Mouse (Mus musculus) cerebellum, adult 9-10 months (tissue): ENCODE data around the gene Tspan31.
A peak's percentile ranks its signal among the peaks of the same experiment; 100 is the strongest.

Source experiments
- DNase-seq: peaks from one replicate; pipeline ENCODE4 v3.0.0; 2022

The Tspan31 gene

GRCm38 (mm10) chr10:127070190-127071121 lies at the start of gene Tspan31:
Tspan31 (minus strand) TSS chr10:127070264.
- DNase-seq: peak; percentile 97

GRCm38 (mm10) chr10:127119229-127119628 lies 49.2 kb upstream of the Tspan31 start:
- DNase-seq: no peak

- DNase-seq: no peak
Measured at GRCm38 (mm10) chr10:127118470-127118869, 48.4 kb upstream of the Tspan31 start.

GRCm38 (mm10) chr10:127115068-127115467 lies 45.0 kb upstream of the Tspan31 start:
- no peak for DNase-seq

GRCm38 (mm10) chr10:127114408-127114807 lies 44.3 kb upstream of the Tspan31 start:
- DNase-seq: no peak

- no peak for DNase-seq
Measured at GRCm38 (mm10) chr10:127111001-127111887, 41.2 kb upstream of the Tspan31 start.

GRCm38 (mm10) chr10:127108262-127108583 lies 38.2 kb upstream of the Tspan31 start:
- DNase-seq: no peak

GRCm38 (mm10) chr10:127107563-127108261 lies 37.6 kb upstream of the Tspan31 start:
- no peak for DNase-seq

GRCm38 (mm10) chr10:127103631-127104030 lies 33.6 kb upstream of the Tspan31 start:
- no peak for DNase-seq

- DNase-seq: no peak
Measured at GRCm38 (mm10) chr10:127101151-127101550, 31.1 kb upstream of the Tspan31 start.

GRCm38 (mm10) chr10:127100414-127100813 lies 30.4 kb upstream of the Tspan31 start:
- DNase-seq: no peak

- DNase-seq: no peak
Measured at GRCm38 (mm10) chr10:127099868-127100267, 29.8 kb upstream of the Tspan31 start.

GRCm38 (mm10) chr10:127099191-127099590 lies 29.1 kb upstream of the Tspan31 start:
- DNase-seq: no peak

- DNase-seq: no peak
Measured at GRCm38 (mm10) chr10:127098514-127098913, 28.4 kb upstream of the Tspan31 start.

- peak; percentile 68 for DNase-seq
Measured at GRCm38 (mm10) chr10:127094382-127094802, 24.3 kb upstream of the Tspan31 start.

GRCm38 (mm10) chr10:127092742-127093141 lies 22.7 kb upstream of the Tspan31 start:
- no peak for DNase-seq

GRCm38 (mm10) chr10:127091507-127092396 lies 21.7 kb upstream of the Tspan31 start:
- peak; percentile 40 for DNase-seq

- no peak for DNase-seq
Measured at GRCm38 (mm10) chr10:127090560-127091411, 20.7 kb upstream of the Tspan31 start.

- peak; percentile 24 for DNase-seq
Measured at GRCm38 (mm10) chr10:127085633-127086032, 15.6 kb upstream of the Tspan31 start.

GRCm38 (mm10) chr10:127085052-127085451 lies 15.0 kb upstream of the Tspan31 start:
- no peak for DNase-seq

GRCm38 (mm10) chr10:127083915-127084306 lies 13.8 kb upstream of the Tspan31 start:
- peak; percentile 59 for DNase-seq
